Mouse (Mus musculus) layer of hippocampus, adult 9-11 months (tissue): ENCODE measurements around the gene Eprs.
A peak's percentile ranks its signal among the peaks of the same experiment; 100 is the strongest.
"Not testable (repeated sequence)": the region's sequence is repeated elsewhere in the genome, so short reads cannot be mapped to it uniquely, and the experiment has no call there.

Source experiments
- DNase-seq: peaks from one replicate; pipeline ENCODE4 v3.0.0; 2022

Gene Eprs

GRCm38 (mm10) chr1:185362677-185363520 is at the start of gene Eprs:
Gene Eprs (plus strand): TSS chr1:185363044.
- DNase-seq, result peak; percentile 99

- DNase-seq, result no peak
Measured at GRCm38 (mm10) chr1:185314546-185314945, 48.3 kb upstream of the Eprs start.

GRCm38 (mm10) chr1:185315846-185316568 is 46.8 kb upstream of the Eprs start:
- DNase-seq, result peak; percentile 81

GRCm38 (mm10) chr1:185327754-185328345 is 35.0 kb upstream of the Eprs start:
- DNase-seq, result not testable (repeated sequence)

- DNase-seq, result peak; percentile 86
Measured at GRCm38 (mm10) chr1:185328721-185329610, 33.9 kb upstream of the Eprs start, which contains the start of gene Iars2. Gene Iars2 (minus strand): TSS chr1:185329396.

GRCm38 (mm10) chr1:185329851-185330250 is 33.0 kb upstream of the Eprs start:
- no peak for DNase-seq

- DNase-seq, result no peak
Measured at GRCm38 (mm10) chr1:185331364-185331763, 31.5 kb upstream of the Eprs start.

- peak; percentile 89 for DNase-seq
Measured at GRCm38 (mm10) chr1:185331983-185332430, 30.8 kb upstream of the Eprs start, which contains the start of gene Bpnt1. Gene Bpnt1 (plus strand): TSS chr1:185332149.

GRCm38 (mm10) chr1:185333651-185334050 is 29.2 kb upstream of the Eprs start:
- DNase-seq, result no peak

GRCm38 (mm10) chr1:185334136-185334535 is 28.7 kb upstream of the Eprs start:
- DNase-seq, result no peak

- DNase-seq, result no peak
Measured at GRCm38 (mm10) chr1:185335231-185335765, 27.5 kb upstream of the Eprs start.

- DNase-seq, result no peak
Measured at GRCm38 (mm10) chr1:185336535-185336934, 26.3 kb upstream of the Eprs start.

GRCm38 (mm10) chr1:185342441-185342840 is 20.4 kb upstream of the Eprs start:
- no peak for DNase-seq

- DNase-seq, result no peak
Measured at GRCm38 (mm10) chr1:185343422-185343821, 19.4 kb upstream of the Eprs start.

GRCm38 (mm10) chr1:185346188-185346587 is 16.7 kb upstream of the Eprs start:
- no peak for DNase-seq

GRCm38 (mm10) chr1:185349741-185350140 is 13.1 kb upstream of the Eprs start:
- DNase-seq, result no peak

- no peak for DNase-seq
Measured at GRCm38 (mm10) chr1:185350611-185351010, 12.2 kb upstream of the Eprs start.

GRCm38 (mm10) chr1:185352151-185352550 is 10.7 kb upstream of the Eprs start:
- DNase-seq, result no peak

GRCm38 (mm10) chr1:185353351-185353750 is 9.5 kb upstream of the Eprs start:
- DNase-seq, result no peak

- no peak for DNase-seq
Measured at GRCm38 (mm10) chr1:185354731-185355130, 8.1 kb upstream of the Eprs start.

GRCm38 (mm10) chr1:185356246-185356645 is 6.6 kb upstream of the Eprs start:
- no peak for DNase-seq

- DNase-seq, result no peak
Measured at GRCm38 (mm10) chr1:185358211-185358610, 4.6 kb upstream of the Eprs start.
